Mouse (Mus musculus): Measurements from ENCODE around the gene Gtf3c5. TPM values are rescaled to one million over a fixed set of nuclear protein-coding genes. Genes with fewer than 3 reads are reported as not detected.
A peak's percentile ranks its signal among the peaks of the same experiment; 100 is the strongest.

Gtf3c5 gene
- polyA plus RNA-seq (2021) = 30.5 TPM

DNA sequence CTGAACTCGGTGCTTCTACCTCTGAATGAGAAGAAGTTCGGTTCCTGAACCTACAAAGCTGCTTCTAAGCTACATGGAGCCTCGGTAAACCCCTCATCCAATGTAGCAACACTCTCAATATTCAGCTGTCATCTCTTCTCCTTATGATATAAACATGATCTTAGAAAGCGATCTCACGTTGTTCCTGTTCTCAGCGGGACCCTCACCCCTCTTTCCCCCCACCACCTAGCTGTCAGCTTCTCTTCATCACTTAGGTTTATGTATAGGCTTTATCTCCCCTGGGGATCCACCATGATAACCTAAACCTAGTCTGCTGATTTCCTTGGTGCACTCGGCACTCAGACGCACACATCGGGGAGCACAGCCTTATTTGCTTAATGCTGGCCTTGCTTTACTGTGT, at the start of gene Gtf3c5:
Gtf3c5 (minus strand) TSS at position 101 of the 400 bp plus-strand sequence.
- ATAC-seq (no peak), DNase-seq (ENCODE audit: low read depth, low spot score) (no peak)
- POLR2A ChIA-PET = interaction anchor here (0.9 kb wide), 1 partner anchor 69 kb away, joined by 3 read pairs; no protein-coding TSS in a partner anchor
- CTCF ChIA-PET = interaction anchor here (1.2 to 3.3 kb wide), 5 partner anchors 39 to 71 kb away, joined by 3 to 13 read pairs (median 3); partner anchors contain the start of genes Gfi1b and Ralgds
- H3K27me3 ChIP-seq = no peaks in the 10 kb centered on the region
- in situ Hi-C loops (cut with MboI; ENCODE audit: low pct_unique_long_range_greater_than_20kb) = no loop called here
- no peak for TF ChIP-seq CTCF (IDR thresholded peaks at IDR 0.05)

- no peak for ATAC-seq
- no peaks in the 10 kb centered on the region for H3K27me3 ChIP-seq
- in situ Hi-C loops (cut with MboI; ENCODE audit: low pct_unique_long_range_greater_than_20kb) = no loop called here
- TF ChIP-seq CTCF (IDR thresholded peaks at IDR 0.05) = peak; percentile 28
- ChIA-PET POLR2A (interaction anchor here (0.7 kb wide), 1 partner anchor 39 kb away, joined by 6 read pairs; no protein-coding TSS in a partner anchor), CTCF (interaction anchor here (1.0 to 1.3 kb wide), 2 partner anchors 10 to 34 kb away, joined by 3 to 4 read pairs; no protein-coding TSS in a partner anchor)
- DNase-seq (ENCODE audit: low read depth, low spot score) = no peak
Observed at GRCm38 (mm10) chr2:28633136-28633535, 49.6 kb upstream of the Gtf3c5 start.

- H3K27me3 ChIP-seq = no peaks in the 10 kb centered on the region
- CTCF ChIA-PET = interaction anchor here (1.0 to 1.8 kb wide), 3 partner anchors 10 to 35 kb away, joined by 3 to 4 read pairs (median 4); no protein-coding TSS in a partner anchor
- no peak for TF ChIP-seq CTCF (IDR thresholded peaks at IDR 0.05)
- in situ Hi-C loops (cut with MboI; ENCODE audit: low pct_unique_long_range_greater_than_20kb) = no loop called here
- POLR2A ChIA-PET = interaction anchor here (0.7 kb wide), 1 partner anchor 39 kb away, joined by 6 read pairs; no protein-coding TSS in a partner anchor
- no peak for ATAC-seq
- DNase-seq (ENCODE audit: low read depth, low spot score) = no peak
Observed at GRCm38 (mm10) chr2:28632626-28633025, 49.1 kb upstream of the Gtf3c5 start.

GRCm38 (mm10) chr2:28629911-28630381, 46.4 kb upstream of the Gtf3c5 start:
- ChIA-PET POLR2A (no interaction called here), CTCF (interaction anchor here (2.2 kb wide), 1 partner anchor 37 kb away, joined by 7 read pairs; no protein-coding TSS in a partner anchor)
- TF ChIP-seq CTCF (IDR thresholded peaks at IDR 0.05) = no peak
- no peaks in the 10 kb centered on the region for H3K27me3 ChIP-seq
- in situ Hi-C loops (cut with MboI; ENCODE audit: low pct_unique_long_range_greater_than_20kb) = loop anchor here (5.0 kb wide), 1 partner anchor 38 kb away; no protein-coding TSS in a partner anchor
- ATAC-seq (no peak), DNase-seq (ENCODE audit: low read depth, low spot score) (no peak)

GRCm38 (mm10) chr2:28628053-28628452, 44.5 kb upstream of the Gtf3c5 start:
- in situ Hi-C loops (cut with MboI; ENCODE audit: low pct_unique_long_range_greater_than_20kb) = loop anchor here (5.0 kb wide), 1 partner anchor 36 kb away; no protein-coding TSS in a partner anchor
- POLR2A ChIA-PET = interaction anchor here (1.7 kb wide), 1 partner anchor 13 kb away, joined by 4 read pairs; the partner anchor contains the start of gene Tsc1
- TF ChIP-seq CTCF (IDR thresholded peaks at IDR 0.05) = peak; percentile 62

DNA sequence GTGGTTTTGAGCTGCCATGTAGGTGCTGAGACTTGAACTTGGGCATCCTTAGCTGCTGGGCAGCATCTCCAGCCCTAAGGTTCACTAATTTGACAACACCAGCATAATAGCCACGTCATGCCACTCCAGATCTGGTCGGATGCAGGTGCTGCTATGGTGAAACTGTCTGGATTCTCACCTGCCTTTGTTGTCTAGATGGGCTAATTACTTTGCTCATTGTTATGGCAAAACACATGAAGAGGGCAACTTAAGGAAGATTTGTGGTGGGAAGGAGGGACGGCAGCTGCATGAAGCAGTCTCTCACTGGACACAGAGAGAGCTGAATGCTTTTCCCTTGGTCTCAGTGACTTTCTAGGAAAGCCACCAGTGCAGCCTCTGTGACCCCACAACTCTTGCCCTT, 42.5 kb upstream of the Gtf3c5 start:
- POLR2A ChIA-PET = no interaction called here
- H3K27me3 ChIP-seq = peaks cover 5% of the 10 kb centered on the region
- no peak for DNase-seq (ENCODE audit: low read depth, low spot score)
- TF ChIP-seq CTCF (IDR thresholded peaks at IDR 0.05) = no peak
- in situ Hi-C loops (cut with MboI; ENCODE audit: low pct_unique_long_range_greater_than_20kb) = loop anchor here (5.0 kb wide), 1 partner anchor 34 kb away; no protein-coding TSS in a partner anchor
- no peak for ATAC-seq
- CTCF ChIA-PET = interaction anchor here (1.2 to 1.9 kb wide), 5 partner anchors 11 to 130 kb away, joined by 3 to 10 read pairs (median 3); no protein-coding TSS in a partner anchor

More at GRCm38 (mm10) chr2:28628053-28628452, 44.5 kb upstream of the Gtf3c5 start:
- DNase-seq (ENCODE audit: low read depth, low spot score) (no peak), ATAC-seq (no peak)
- H3K27me3 ChIP-seq = peaks cover 4% of the 10 kb centered on the region
- CTCF ChIA-PET = interaction anchor here (0.6 to 0.8 kb wide), 5 partner anchors 8 to 53 kb away, joined by 3 to 4 read pairs (median 3); no protein-coding TSS in a partner anchor

DNA sequence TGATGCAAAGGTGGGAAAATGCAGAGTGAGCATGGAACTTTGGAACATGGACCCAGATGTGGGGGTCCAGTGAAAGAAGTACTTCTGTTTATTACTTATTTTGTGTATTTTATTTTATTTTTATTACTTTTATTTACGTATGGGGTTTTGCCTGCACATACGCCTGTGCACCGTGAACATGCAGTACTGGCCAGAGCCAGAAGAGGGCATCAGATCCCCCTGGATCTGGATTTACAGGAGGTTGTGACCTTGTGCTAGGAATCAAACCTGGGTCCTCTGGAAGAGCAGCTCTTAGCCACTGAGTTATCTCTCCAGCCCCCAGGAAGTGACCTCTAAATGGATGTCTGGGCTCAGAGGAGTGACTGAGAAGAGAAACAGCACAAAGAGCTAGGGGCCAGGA, 41.3 kb upstream of the Gtf3c5 start:
- DNase-seq (ENCODE audit: low read depth, low spot score) = no peak
- CTCF ChIA-PET = interaction anchor here (0.8 to 1.4 kb wide), 2 partner anchors 31 to 57 kb away, joined by 3 to 4 read pairs; no protein-coding TSS in a partner anchor
- POLR2A ChIA-PET = no interaction called here
- TF ChIP-seq CTCF (IDR thresholded peaks at IDR 0.05) = peak; percentile 38
- in situ Hi-C loops (cut with MboI; ENCODE audit: low pct_unique_long_range_greater_than_20kb) = loop anchor here (5.0 kb wide), 1 partner anchor 33 kb away; no protein-coding TSS in a partner anchor
- peaks cover 10% of the 10 kb centered on the region for H3K27me3 ChIP-seq
- no peak for ATAC-seq

- POLR2A ChIA-PET = interaction anchor here (0.7 kb wide), 2 partner anchors 13 to 264 kb away, joined by 3 to 8 read pairs; no protein-coding TSS in a partner anchor
- peak; percentile 92 for TF ChIP-seq CTCF (IDR thresholded peaks at IDR 0.05)
- ATAC-seq = no peak
- CTCF ChIA-PET = interaction anchor here (0.7 to 3.4 kb wide), 12 partner anchors 9 to 98 kb away, joined by 3 to 21 read pairs (median 3); partner anchors contain the start of gene Gtf3c5
- in situ Hi-C loops (cut with MboI; ENCODE audit: low pct_unique_long_range_greater_than_20kb) = no loop called here
- peaks cover 10% of the 10 kb centered on the region for H3K27me3 ChIP-seq
- no peak for DNase-seq (ENCODE audit: low read depth, low spot score)
Observed at GRCm38 (mm10) chr2:28622521-28623124, 39.1 kb upstream of the Gtf3c5 start.

DNA sequence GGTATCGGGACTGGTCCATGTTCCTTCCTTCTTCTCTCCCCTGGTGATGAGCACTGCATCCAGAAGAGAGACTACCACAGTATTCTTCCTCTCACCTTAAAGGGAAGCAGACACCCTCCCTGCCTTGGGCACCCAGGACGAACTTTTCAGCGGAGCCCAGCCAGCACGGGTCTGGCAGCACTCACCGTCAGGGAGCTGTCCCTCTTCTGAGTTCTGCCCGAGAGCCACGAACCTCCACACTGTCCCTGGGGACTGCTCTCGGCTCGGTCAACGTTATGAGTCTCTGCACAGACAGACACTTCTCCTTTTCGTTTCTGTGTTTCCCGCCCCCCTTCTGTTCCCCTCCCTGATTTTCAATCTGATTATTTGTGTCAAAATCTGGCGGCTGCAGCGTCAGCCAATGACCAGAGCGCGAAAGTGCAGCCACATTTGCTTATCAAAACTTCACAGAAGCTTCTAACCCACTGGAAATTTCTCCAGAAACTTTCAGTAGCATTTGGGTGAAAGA, 38.2 kb upstream of the Gtf3c5 start, which contains the start of gene Gfi1b:
Gfi1b (minus strand) TSS at position 319 of the 508 bp plus-strand sequence.
- no peak for TF ChIP-seq CTCF (IDR thresholded peaks at IDR 0.05)
- in situ Hi-C loops (cut with MboI; ENCODE audit: low pct_unique_long_range_greater_than_20kb) = no loop called here
- ATAC-seq = no peak
- ChIA-PET POLR2A (interaction anchor here (0.7 kb wide), 2 partner anchors 14 to 105 kb away, joined by 3 to 8 read pairs; no protein-coding TSS in a partner anchor), CTCF (interaction anchor here (0.7 to 3.4 kb wide), 12 partner anchors 10 to 98 kb away, joined by 3 to 21 read pairs (median 3); partner anchors contain the start of gene Gtf3c5)
- peaks cover 10% of the 10 kb centered on the region for H3K27me3 ChIP-seq
- DNase-seq (ENCODE audit: low read depth, low spot score) = no peak

DNA sequence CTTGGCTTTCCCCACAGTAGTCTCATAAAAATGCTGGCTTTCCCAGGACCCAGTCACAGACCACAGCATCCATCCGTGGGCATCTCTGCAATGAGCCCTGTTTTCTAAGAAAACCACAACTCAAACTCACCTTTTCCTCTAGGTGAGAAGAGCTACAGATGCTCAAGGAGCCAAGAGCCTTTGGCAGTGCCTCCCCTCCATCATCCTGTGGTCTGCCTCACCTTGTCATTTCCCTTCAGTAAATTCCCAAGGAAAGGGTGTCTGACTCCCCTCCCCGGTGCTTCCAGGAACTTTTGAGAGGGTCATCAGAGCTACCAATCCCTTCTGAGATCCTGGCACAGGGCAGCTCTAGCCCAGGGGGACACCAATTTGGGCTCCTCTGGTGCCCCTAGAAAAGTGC, 37.6 kb upstream of the Gtf3c5 start:
- in situ Hi-C loops (cut with MboI; ENCODE audit: low pct_unique_long_range_greater_than_20kb) = no loop called here
- ChIA-PET CTCF (interaction anchor here (3.4 kb wide), 1 partner anchor 28 kb away, joined by 21 read pairs; no protein-coding TSS in a partner anchor), POLR2A (no interaction called here)
- ATAC-seq (no peak), DNase-seq (ENCODE audit: low read depth, low spot score) (no peak)
- TF ChIP-seq CTCF (IDR thresholded peaks at IDR 0.05) = no peak
- H3K27me3 ChIP-seq = peaks cover 10% of the 10 kb centered on the region
